Mouse (Mus musculus): ENCODE results near the gene Fam50b. TPM values are rescaled to one million over a fixed set of nuclear protein-coding genes. Genes with fewer than 3 reads are reported as not detected.

Gene Fam50b
- not detected for total RNA-seq (2021)

DNA sequence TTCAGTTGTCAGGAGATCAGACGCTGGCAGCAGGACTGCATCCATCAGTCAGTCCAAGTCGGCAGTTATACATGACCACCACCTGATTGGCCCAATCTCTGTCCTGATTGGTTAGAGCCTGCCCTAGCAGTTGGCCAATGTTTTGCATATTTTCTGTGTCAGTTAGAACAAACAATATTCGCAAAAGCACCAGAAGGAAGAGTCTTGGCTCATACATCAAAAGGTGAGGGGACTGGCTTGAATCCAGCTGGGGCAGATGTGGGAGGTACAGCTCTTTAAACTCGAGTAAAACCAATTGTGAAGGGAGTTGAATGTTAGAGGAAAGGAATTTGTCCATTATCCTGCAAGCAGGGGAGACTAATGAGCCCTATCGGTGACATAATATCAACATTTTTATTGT, at the start of gene Fam50b:
TSS of gene Fam50b (plus strand) at position 165 of the 400 bp plus-strand sequence.
- no peak for DNase-seq
- intact Hi-C loops (cut with DNase I): loop anchor here (10.0 kb wide), 1 partner anchor 80 kb away; the partner anchor contains the start of gene Pxdc1

DNA sequence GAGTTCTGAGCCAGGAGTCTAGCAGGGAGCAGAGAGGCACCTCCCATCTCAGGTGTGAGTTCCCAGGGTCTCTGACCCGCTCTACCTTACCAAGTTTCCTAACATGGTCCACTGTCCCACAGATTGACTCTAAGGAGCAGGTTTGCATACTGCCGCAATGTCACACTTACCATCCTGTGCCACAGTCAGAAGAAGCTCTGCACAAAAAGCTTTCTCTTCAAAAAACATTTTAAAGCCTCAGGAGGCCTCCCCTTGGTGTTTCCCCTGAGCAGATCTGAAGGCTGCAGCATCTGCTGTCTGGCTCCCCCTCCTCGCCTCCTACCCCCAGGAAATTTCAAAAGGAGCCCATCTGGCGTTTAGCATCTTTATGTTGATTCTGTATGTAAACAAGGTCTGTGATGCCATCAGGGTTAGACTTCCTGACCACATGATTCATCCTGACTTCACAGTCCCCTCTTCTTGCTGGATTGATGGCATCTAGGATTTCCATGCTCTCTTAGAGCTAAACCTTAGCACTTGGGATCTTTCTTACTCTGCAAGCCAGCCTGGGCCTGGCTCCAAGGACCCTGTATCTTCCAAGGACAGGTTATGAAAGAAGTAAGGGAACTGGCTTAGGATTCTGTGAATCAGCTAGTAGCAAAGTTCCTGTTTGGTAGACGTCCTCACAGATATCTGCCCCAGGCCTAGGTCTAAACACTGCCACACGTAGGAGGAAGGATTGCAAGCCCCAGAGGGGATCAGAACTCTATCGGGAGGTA, 49.5 kb upstream of the Fam50b start:
- intact Hi-C loops (cut with DNase I): no loop called here
- no peak for DNase-seq

DNA sequence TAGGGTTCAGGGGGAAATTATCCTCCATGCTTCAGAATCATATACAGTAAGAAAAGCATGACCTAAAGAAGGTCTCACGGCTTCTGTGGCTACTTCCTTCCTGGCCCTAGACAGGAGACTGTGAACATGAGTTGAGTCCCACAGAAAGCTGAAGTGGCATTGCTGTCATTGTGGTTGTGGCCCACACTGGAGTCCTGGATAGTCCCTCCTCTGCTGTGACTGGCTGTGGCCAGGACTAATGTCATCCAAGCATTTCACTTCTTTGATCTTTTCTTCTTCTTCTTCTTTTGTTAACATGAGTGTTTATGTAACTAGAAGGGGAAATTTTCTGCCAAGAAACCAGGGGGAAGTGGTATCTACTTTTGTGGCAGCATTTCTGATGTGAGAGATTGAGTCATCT, 43.6 kb upstream of the Fam50b start:
- intact Hi-C loops (cut with DNase I): no loop called here
- DNase-seq: no peak

DNA sequence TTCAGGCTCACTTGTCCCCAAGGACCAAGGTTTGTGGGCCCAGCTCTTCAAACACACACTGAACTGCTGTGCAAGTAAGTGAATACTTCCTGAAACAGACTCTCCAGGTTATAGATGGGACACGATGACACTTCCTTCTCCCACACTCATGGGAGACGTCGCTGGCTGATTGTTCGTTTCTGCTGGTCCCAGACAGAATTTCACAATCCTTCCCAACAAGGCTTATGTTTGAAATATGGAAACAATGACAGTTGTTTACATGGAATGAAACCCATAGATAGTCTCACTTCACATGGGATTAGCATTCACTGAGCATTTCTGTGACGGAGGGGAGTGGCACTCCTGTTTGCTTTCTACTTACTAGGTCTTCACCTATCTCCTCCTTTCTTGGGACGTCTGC, 41.5 kb upstream of the Fam50b start:
- DNase-seq: no peak
- intact Hi-C loops (cut with DNase I): no loop called here

DNA sequence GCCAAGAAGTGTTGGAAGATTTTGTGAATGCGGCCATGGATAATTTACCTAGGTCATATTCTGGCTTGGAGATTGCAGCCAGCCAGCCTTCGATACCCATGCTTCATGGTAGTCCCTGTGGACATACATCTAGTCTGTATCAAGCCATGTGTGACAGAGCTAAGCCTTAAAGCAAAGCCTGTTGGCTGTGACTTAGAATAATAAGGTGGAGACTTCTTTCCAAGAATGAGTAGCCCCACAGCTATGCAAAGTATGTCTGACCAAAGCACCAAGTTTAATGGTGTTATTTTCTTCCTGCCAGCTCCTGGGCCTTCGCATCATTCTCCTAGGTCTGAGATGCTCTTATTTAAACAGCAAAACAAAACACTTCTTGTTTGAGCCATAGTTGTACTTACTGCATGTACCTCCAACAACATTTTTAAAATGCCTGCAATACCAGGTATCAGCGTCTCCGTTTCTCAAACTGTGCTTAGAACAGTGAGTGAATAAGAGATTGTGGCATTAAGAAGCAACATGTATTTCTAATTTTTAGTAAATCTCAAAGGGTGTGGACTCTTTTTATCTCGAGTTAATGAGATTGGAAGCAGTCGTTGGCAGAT, 37.8 kb upstream of the Fam50b start:
- intact Hi-C loops (cut with DNase I): no loop called here
- DNase-seq: no peak

DNA sequence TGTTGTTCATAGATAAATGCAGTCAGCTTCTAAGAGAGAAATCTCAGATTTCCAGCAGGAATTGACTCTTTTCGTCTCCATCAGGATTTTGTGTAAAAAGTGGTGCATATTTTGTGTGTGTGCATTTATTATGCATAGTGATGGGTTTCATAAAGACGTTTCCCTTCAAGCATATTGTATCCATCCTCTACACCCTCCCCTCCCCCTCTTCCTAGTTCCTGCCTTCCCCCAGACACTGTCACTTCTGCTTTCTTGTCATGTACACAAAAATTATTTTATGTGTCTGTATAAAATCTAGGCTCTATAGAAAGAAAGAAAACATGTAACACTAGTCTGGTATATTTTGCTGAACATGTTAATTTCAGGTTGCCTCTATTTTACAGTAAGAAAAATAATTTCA, 34.6 kb upstream of the Fam50b start:
- intact Hi-C loops (cut with DNase I): no loop called here
- no peak for DNase-seq

DNA sequence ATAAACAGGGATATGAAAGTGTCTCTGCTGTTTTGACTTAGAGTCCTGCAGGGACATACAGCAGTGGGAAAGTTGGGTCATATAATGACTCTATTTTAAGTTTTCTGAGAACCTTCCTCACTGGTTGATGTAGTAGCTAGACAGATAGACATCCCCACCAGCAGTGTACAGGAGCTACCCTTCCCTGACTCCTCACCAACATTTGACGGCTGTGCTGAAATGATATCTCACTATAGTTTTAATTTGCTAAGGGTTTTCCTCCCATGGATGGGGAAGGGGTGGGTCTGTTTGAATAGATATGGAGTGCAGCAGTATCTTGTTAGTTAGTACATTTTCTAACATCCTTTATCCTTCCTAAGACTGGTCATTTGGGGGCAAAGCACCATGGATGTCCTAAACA, 34.0 kb upstream of the Fam50b start:
- intact Hi-C loops (cut with DNase I): no loop called here
- DNase-seq: no peak

DNA sequence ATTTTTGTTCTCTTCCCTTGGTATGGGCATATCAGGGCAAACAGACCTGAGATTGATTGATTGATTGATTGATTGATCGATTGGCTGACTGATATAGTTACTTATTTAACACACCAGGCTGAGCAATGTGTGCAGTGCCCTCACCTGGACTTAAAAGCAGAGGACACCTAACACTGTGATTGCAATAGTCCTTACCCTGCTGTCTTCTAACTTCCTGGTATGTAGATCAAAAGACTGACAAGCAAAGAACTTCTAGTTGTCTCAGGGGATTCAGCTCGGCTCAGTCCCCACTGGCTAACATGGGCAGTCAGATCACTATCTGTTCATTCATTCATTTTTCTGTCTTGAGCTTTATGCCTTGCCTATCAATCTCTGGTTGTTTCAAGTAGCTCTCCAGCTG, 31.3 kb upstream of the Fam50b start:
- no peak for DNase-seq
- intact Hi-C loops (cut with DNase I): no loop called here

DNA sequence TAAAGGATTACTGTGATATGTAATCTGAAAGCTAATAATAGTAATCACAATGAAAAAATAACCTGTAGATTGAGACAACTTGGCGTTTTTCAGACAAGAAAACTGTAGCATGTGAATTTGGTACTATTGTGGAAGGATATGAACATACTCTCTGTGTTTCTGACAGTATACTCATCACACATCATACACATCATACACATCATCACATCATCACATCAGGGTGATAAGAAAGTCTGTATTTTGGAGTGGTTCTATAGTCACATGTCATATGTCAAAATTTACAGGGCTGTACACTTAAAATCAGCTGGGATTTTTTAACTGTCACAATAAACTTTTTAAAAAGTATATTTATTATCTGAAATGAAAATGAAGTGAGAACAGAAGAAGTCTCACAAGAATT, 30.9 kb upstream of the Fam50b start:
- DNase-seq: no peak
- intact Hi-C loops (cut with DNase I): no loop called here

DNA sequence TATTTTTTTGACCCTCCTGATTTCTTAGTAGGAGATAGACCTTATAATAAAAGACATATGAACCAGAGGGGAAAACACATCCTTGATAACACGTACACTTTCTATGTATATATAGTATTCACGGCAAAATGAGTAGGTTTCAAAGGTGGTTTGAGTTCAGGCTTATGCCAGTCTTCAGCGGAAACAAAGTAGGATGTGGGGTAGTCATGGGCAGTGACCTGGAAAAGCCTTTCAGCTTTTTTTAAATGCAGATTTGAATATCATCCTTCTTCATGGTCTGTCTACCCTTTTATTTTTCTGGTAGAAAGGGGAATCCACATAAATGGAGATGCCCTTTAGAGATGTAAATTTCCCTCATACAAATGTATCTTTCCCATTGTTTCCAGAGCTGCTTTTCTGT, 29.8 kb upstream of the Fam50b start:
- no peak for DNase-seq
- intact Hi-C loops (cut with DNase I): no loop called here

DNA sequence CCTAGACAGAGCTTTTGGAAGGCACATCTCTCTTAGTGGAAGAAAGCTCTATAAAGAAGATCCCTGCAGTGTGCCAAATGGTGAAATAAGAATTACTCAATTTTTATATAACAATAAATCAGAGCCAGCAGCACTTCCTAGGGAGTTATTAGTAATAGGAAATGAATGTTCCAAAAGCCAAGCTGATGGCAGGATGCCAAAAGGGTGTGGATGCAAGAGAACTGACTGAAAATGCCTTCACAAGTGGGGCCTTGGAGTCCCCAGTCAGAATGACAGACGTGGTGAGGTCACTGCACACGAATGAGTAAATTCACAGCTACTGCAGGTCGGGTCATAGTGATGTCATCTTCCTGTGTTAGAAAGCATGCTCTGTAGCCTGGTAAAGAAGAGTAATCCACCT, 25.7 kb upstream of the Fam50b start:
- DNase-seq: peak; percentile 26
- intact Hi-C loops (cut with DNase I): no loop called here

DNA sequence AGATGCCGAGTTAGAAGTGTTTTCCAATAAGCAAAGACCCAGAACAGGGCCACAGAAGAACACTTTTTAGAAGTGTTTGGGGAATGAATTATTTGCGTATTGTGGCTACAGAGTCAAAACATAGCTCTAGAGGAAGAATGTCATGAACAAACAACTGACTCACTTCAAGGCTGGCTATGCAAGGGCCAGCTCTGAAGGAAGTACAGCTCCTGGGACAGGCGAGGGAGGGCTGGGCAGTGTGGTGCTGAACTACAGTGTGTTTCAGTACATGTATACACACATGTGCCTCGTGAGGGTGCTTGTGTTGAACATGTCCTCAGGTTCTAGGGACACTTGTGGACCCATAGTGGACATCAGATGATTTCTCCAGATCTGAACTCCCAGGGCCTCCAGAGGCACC, 25.1 kb upstream of the Fam50b start:
- intact Hi-C loops (cut with DNase I): no loop called here
- no peak for DNase-seq

DNA sequence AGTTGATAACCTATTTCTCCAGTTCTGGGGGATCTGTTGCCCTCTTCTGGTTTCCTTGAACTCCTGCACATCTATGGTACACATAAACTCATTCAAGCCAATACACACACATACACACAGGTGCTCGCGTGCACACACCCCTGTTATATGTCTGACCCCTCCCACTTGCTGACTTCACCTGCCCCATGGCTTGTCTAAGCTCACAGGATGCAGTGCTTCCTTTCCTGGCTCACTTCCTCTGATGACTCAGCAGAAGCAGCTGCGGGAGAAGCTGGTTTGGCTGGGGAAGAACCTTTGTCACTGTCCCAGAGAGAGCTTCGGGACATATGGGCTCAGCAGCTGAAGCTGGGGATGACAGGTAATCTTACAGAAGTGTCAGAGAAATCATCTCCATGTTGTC, 23.2 kb upstream of the Fam50b start:
- DNase-seq: no peak
- intact Hi-C loops (cut with DNase I): no loop called here

DNA sequence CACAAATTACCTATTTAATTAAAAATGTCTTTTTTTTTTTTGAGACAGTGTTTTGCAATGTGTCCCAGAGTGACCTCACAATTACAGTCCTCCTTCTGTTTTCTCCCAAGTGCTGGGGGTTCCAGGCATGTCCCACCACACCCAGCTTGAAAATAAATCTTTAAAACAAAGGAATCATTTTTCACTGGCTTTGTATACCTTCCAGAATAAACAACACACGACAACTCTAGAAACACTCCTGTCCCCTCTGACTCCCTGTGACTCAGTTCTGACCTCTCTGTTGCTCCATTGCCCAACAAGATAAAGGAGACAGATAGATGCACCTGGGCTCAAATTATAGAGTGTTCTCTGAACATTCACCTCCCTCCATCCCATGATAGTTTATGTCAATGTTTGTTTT, 21.8 kb upstream of the Fam50b start:
- intact Hi-C loops (cut with DNase I): no loop called here

DNA sequence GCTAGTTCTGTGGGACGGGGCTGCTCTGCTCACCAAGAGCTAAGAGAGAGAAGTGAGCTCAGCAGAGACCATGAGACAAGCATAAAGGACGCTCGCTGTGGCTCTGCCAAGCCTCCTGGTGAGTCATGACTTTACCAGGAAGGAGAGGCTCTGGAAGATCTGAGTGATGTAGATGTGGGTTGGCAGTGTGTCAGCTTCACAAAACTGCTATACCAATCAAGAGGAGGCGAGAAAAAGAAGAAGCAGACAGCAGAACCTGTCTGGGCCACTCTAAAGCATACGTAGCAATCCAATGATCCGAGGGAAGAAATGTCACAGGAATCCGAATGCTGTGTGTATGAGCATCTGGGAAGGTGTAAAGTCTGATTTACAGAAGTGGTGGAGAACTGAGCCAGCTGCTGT, 19.2 kb upstream of the Fam50b start:
- intact Hi-C loops (cut with DNase I): no loop called here
- DNase-seq: no peak

More for the DNA sequence above, 21.8 kb upstream of the Fam50b start:
- no peak for DNase-seq

DNA sequence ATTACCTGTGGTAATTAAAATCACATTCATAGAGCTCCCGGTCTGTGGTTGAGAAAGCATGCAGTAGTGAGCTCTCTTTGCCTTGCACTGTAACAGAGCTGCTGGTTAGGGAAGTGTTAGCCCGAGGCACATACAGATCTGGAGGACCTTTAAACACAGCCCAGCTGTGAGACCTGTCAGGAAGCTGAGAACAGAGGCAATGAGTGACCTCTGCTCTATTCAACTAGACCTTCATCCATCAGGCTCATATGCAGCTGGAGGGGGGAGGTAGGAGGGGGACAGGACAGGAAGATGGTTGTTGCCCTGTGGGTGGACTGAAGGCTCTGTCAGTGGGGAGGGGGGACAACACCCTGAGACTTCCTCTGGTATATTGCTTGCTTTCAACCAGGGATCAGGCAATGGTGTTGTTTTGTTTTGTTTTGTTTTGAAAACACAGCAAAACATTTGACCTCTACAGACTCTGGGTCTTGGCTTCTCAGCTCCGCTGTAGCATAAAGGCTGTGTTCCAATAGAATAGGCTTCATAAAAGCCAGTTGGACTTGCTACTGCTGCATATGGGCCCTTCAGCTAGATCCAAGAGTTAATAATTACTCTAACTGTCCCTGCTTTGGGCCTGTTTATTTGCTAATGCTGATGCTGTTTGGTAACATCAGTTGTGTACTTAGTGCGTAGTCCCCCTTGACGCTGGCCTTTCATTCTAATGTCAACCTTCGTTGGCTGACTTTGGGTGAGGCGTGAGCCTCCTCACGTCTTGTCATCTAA, 9.6 kb upstream of the Fam50b start:
- intact Hi-C loops (cut with DNase I): no loop called here
- DNase-seq: no peak

DNA sequence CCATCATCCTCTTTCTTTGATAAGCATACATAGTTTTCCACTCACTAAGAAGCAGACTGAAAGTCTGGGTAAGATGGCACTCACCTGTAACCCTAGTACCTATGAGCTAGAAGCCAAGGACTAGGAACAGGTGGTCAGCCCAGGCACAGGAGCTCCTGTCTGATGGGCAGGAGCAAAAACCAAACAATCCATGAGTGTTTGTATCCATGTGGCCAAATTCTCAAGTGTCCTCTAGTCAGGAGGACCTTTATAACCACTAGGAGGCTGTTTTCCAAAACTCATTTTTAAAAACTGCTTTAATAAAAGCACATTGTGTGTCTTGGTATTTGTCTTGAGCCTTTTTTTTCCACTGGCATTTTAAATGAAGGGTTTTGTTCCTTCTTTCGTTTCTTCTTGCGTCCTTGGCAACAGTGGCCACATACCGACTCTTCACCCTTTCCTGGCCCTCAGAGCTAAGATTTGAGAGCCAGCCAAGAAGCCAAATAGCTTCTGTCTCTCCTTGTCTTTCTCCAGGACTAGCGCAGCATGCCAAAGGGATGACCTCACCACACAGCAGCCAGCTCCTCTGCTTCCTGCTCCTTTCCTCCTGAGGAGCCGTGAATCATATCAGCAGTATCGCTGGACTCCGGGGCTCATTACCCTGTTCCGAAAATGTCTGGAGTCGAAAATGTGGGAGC, 8.7 kb upstream of the Fam50b start:
- peak; percentile 71 for DNase-seq
- intact Hi-C loops (cut with DNase I): no loop called here

DNA sequence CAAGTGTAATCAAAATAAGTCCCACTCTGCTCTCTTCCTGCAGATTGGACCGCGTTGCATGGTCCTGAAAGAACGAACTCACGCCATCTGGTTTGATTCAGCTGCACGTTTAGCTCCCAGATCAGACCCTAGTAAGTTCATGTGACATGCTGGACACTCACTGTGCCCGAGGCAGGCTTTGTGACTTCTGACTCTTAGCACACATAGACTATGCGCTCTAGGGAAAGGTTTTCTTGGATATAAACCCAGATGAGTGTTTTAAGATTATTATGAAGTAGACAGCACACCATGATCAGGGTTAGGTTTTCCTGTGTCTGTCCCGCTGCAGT, 8.2 kb upstream of the Fam50b start:
- intact Hi-C loops (cut with DNase I): no loop called here
- DNase-seq: no peak

DNA sequence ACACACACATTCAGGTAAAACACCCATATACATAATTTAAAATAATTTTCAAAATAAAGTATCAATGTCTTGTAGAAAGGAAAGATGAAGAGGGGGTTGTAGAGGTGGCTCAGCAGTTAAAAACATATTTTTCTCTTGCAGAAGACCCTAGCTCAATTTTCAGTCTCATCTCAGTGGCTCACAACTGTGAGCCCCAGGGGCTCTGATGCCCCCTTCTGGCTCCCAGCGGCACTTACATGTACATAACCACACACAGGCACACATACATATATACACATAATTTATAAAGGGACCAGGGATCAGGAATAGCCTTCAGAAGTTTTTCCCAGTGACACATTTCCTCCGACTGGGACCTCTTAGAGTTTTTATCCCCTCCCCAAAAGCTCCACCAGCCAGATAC, 7.6 kb upstream of the Fam50b start:
- DNase-seq: no peak
- intact Hi-C loops (cut with DNase I): no loop called here

DNA sequence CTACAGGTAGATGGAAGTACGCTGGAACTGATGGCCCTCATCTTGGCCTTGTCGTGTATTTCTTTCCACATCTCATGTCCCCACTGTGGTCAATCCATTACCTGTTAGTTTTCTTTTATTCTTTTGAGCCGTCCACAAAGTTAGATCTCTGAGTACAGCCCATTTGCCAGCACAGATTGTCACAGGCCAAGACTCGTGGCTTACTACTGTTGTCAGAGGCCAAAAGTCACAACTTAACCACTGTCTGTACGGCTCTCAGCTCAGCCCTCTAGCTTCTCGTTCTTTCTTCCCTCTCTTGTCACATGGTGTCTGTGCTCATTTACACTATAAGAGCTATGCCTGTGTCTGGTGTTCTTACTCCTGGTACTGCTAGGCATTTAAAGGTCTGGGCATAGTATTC, 3.1 kb upstream of the Fam50b start:
- DNase-seq: no peak

DNA sequence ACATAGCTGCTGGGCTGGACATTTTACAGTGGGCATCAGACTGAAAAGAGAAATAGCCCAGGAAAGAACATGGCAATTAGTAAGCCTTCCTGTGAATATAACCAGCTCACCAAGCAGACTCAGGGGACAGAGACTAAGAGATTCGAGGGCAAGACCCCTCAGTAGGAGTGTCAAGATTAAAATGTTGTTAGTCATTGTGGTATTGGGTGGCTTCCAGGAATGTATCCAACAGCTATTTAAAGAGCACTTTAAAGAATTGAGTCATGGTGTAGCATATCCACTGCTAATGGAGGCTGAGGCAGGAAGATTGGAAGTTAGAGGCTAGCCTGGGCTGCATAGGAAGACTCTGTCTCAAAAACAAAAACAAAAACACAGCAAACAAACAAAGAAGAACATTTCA, 870 bp upstream of the Fam50b start:
- DNase-seq: no peak
- intact Hi-C loops (cut with DNase I): loop anchor here (10.0 kb wide), 1 partner anchor 79 kb away; the partner anchor contains the start of gene Pxdc1

More for the DNA sequence above, 3.1 kb upstream of the Fam50b start:
- intact Hi-C loops (cut with DNase I): loop anchor here (10.0 kb wide), 1 partner anchor 77 kb away; the partner anchor contains the start of gene Pxdc1
